Mouse (Mus musculus) megakaryocyte, embryonic 14.5 days (primary cell): ENCODE measurements at regions not wholly inside any gene's neighbourhood (a gene's known extent, or its start where the extent isn't known, plus 50 kb on each side); places are given as distances from the start of the nearest gene placed in this dataset.

Source experiments
- FLI1 ChIP-seq: IDR thresholded peaks from 2 replicates; pipeline ENCODE4 v1.6.1; 2012; ENCODE audit warnings: low read length, inconsistent platforms, mixed read lengths
- GATA1 ChIP-seq: IDR thresholded peaks from 3 replicates; pipeline ENCODE4 v1.6.1; 2012; ENCODE audit warnings: mixed read lengths, low read length, inconsistent platforms, borderline replicate concordance

GRCm38 (mm10) chr14:46223008-46223407 is 156.2 kb upstream of the Gm15217 start:
- no peak for TF ChIP-seq GATA1
- no peak for TF ChIP-seq FLI1
